Mouse (Mus musculus) CH12.LX (cell line): Measurements from ENCODE around the gene Tgfbr1.

Experiments
- BHLHE40 ChIP-seq: IDR thresholded peaks from 2 replicates; pipeline ENCODE4 v1.6.1; 2011; ENCODE audit warnings: mild to moderate bottlenecking, low read depth, low read length, improper control_type of control experiment
- CTCF ChIP-seq, 2 experiments: IDR thresholded peaks in 1 of 2; conservative IDR thresholded peaks in 1 of 2; 2 replicates each; pipeline ENCODE4 v1.5.1; 2011 to 2012; ENCODE audit warnings: low read depth in 2 of 2, low read length in 2 of 2, improper control_type of control experiment in 1 of 2, inconsistent platforms in 1 of 2, mild to moderate bottlenecking in 1 of 2, moderate library complexity in 1 of 2
- EP300 ChIP-seq: IDR thresholded peaks from 2 replicates; pipeline ENCODE4 v1.6.1; 2011; ENCODE audit warnings: low read length, improper control_type of control experiment
- ETS1 ChIP-seq: conservative IDR thresholded peaks from 2 replicates; pipeline ENCODE4 v1.6.1; 2012; ENCODE audit warnings: low read depth, mild to moderate bottlenecking, inconsistent platforms, low read length, improper control_type of control experiment, moderate library complexity
- MAX ChIP-seq: IDR thresholded peaks from 2 replicates; pipeline ENCODE4 v1.6.1; 2011; ENCODE audit warnings: low read length, improper control_type of control experiment
- POLR2A ChIP-seq: IDR thresholded peaks from 2 replicates; pipeline ENCODE4 v1.6.1; 2011; ENCODE audit warnings: low read depth, mild to moderate bottlenecking, improper control_type of control experiment, low read length
- RCOR1 ChIP-seq: conservative IDR thresholded peaks from 2 replicates; pipeline ENCODE4 v1.6.1; 2012; ENCODE audit warnings: low read depth, mild to moderate bottlenecking, inconsistent platforms, low read length, improper control_type of control experiment
- SIN3A ChIP-seq: IDR thresholded peaks from 2 replicates; pipeline ENCODE4 v1.6.1; 2012; ENCODE audit warnings: low read length, improper control_type of control experiment, inconsistent platforms
- UBTF ChIP-seq: IDR thresholded peaks from 2 replicates; pipeline ENCODE4 v1.6.1; 2012; ENCODE audit warnings: low read depth, mild to moderate bottlenecking, inconsistent platforms, low read length, improper control_type of control experiment, moderate library complexity
- ZC3H11A ChIP-seq: IDR thresholded peaks from 2 replicates; pipeline ENCODE4 v1.6.1; 2012; ENCODE audit warnings: low read depth, mild to moderate bottlenecking, inconsistent platforms, low read length, improper control_type of control experiment
- ZNF384 ChIP-seq: IDR thresholded peaks from 2 replicates; pipeline ENCODE4 v1.6.1; 2012; ENCODE audit warnings: low read depth, low read length, improper control_type of control experiment, inconsistent platforms

- TF ChIP-seq UBTF (no peak), ZNF384 (no peak), CTCF (conservative IDR thresholded peaks at IDR 0.05 in 1 of 2, IDR thresholded peaks at IDR 0.05 in 1 of 2; ENCODE audit: low read depth in 2 of 2, low read length in 2 of 2) (no peak), MAX (no peak), POLR2A (no peak), EP300 (no peak), ZC3H11A (no peak), RCOR1 (no peak), ETS1 (no peak), BHLHE40 (no peak), SIN3A (no peak)
Observed at GRCm38 (mm10) chr4:47311467-47311866, 41.6 kb upstream of the Tgfbr1 start.
